Mouse (Mus musculus) lung, adult 18-20 months (tissue): Measurements from ENCODE around the gene Klf15.

Source experiments
- DNase-seq, 2 experiments: peaks; one replicate each; pipeline ENCODE4 v3.0.0; 2022; ENCODE audit warnings: mixed read lengths in 2 of 2

The Klf15 gene

GRCm38 (mm10) chr6:90462181-90462706 lies at the start of gene Klf15:
TSS of gene Klf15 (plus strand) at chr6:90462576.
- DNase-seq, result peak; percentile 83 to 88

GRCm38 (mm10) chr6:90422565-90422964 lies 39.8 kb upstream of the Klf15 start:
- DNase-seq, result peak; percentile 77 to 82

DNA sequence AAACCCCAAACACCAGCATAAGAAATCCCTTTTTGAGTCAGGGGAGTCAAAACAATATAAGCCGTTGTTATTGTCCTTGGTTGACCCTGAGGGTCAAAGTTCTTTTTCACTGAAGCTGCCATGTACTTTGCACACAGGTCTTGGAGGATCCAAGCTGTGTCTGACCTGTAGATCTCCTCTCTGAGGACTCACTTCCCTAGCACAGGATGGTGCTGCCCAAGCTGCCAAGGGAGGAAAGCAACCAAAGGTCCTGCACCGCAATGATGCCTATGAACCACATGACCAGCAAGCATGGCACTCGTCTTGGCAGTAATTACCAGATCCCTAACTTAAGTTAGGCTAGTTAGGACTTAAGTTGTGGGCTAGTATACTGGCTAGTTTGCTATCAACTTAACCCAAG lies 37.0 kb upstream of the Klf15 start:
- no peak for DNase-seq

GRCm38 (mm10) chr6:90426003-90426402 lies 36.4 kb upstream of the Klf15 start:
- no peak for DNase-seq

- peak; percentile 76 to 84 for DNase-seq
Observed at GRCm38 (mm10) chr6:90428380-90428974, 33.9 kb upstream of the Klf15 start, which contains the start of gene Cfap100. TSS of gene Cfap100 (minus strand) at chr6:90428797.

GRCm38 (mm10) chr6:90429911-90430310 lies 32.5 kb upstream of the Klf15 start:
- DNase-seq, result peak; percentile 19 to 56

GRCm38 (mm10) chr6:90431487-90431886 lies 30.9 kb upstream of the Klf15 start:
- no peak for DNase-seq

GRCm38 (mm10) chr6:90434687-90435086 lies 27.7 kb upstream of the Klf15 start:
- no peak for DNase-seq

GRCm38 (mm10) chr6:90435195-90435618 lies 27.2 kb upstream of the Klf15 start:
- peak; percentile 79 to 89 for DNase-seq

GRCm38 (mm10) chr6:90436192-90436907 lies 26.0 kb upstream of the Klf15 start:
- DNase-seq, result no peak

DNA sequence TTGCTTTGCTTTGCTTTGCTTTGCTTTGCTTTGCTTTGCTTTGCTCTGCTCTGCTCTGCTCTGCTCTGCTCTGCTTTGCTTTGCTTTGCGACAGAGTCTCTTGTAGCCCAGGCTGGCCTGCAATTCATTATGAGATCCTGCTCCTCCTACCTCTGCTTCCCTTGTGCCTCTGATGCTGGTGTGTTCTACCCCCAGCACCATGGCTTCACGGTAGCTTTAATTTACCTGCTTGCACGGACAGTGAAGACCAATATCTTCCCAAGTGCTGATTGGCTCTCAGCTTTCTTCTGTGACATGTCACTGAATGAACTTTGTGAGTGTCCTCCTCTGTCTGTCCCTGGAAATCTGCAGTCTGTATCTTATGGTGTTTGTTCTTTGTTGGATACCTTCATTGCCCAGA lies 25.3 kb upstream of the Klf15 start:
- no peak for DNase-seq

DNA sequence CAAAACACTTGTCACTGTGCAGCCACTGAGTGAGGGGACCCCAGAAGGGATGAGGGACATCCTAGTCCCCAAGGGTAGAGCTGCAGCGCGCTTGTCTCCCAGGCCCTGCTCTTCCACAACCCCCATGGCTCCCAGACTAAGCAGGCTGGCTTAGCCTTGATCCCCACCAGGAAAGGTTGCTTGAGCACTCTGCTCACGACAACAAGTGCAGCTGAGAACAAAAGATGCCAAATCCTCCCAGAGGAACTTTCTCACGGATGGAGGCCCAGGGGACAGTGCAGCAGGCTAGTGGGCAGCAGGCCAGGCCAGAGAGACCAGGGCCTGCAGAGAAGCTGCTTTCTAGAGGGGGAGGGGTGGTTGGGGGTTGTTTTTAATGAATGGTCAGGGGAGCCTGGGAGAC lies 15.5 kb upstream of the Klf15 start:
- no peak for DNase-seq

GRCm38 (mm10) chr6:90450179-90450578 lies 12.2 kb upstream of the Klf15 start:
- peak; percentile 88 to 92 for DNase-seq

DNA sequence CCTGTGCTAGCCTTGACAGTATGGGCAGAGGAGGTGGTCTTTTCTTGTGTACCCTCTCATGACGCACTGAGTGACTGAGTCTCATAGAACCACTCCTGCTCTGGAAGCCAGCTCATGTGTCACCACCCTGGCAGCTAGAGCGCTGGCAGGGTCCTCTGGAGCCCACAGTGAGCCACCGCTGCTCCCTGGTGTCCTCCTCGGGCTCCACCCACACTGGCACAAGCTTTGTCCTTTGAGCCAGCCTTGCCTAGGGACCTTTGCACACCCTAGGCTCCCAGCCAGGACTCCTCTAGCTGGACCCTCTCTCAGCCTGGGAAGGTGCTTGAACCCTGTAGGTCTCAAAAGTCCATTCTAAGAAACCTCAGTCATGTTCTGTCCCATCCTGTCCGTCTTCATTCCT lies 11.7 kb upstream of the Klf15 start:
- DNase-seq, result peak in 1 of 2 experiments; percentile 73

DNA sequence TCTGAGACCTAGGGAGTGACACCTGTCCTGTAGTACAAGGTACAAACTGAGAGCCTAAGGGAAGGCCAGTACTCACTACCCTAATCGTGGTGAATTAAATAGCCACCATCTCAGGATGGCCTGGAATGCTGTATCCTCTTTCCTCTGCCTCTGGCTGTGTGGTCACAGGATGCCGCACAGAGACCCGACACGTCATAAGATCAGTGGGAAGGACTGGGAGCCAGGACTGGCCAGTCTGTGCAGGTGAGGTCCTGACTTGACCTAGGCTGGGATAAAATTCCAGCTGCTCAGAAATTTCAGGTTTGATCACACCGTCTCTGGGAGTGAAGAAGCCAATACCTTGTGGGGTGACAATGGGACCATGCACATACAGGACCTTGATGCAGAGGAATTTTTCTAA lies 10.9 kb upstream of the Klf15 start:
- DNase-seq, result no peak

DNA sequence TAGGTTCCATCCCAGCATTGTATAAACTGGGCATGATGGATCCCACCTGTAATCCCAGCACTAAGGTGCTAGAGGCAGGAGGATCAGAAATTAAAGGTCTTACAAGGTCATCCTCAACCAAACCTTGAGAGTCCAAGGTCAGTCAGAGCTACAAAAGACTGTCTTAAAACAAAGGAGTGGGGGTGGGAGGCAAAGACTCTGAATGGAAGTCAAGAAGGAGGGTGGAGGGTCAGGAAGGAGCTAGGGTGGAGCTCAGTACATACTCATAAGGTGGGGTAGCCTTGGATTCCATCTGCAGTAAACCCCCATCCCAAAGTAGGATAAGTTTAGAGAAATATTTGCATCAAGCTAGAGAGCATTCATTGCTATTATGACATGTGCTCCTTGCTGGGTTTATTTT lies 9.8 kb upstream of the Klf15 start:
- no peak for DNase-seq

- no peak for DNase-seq
Observed at GRCm38 (mm10) chr6:90453751-90454150, 8.6 kb upstream of the Klf15 start.

DNA sequence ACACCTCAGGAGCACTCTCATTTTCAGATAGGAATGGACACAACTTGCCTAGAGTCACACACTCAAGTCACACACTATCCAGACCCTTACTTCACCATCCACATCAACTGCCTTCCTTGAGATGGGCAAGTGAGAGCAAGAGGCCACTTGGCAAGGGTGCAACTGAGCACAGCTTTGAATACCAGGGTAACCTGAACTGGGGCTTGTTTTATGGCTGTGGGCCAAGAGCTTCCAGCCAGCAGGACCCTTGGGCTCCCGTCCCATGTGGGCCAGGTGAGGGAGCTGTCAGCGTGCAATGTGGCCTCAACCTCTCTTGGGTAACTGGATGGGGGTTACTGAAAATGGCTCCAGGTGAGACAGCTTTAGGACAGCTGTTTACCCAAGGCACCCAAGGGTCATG lies 5.0 kb upstream of the Klf15 start:
- peak in 1 of 2 experiments; percentile 48 for DNase-seq

DNA sequence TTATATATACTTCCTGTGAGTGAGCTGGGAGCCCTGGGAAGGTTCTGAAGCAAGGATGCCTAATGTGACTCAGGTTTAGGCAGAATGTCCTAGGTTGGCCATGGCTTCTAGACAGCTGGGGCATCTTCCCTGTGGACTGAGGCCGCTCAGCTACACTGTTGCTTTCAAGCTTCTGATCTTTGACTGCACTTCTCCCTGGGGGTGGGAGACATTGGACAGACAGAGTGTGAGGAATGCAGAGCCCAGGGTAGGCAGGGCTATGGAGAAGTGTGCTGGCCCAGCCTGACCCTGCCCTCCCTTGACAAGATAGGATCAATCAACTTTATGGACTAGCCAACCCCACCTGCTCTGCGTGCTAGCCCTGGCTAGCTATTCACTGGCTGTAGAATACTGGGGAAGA lies 1.2 kb upstream of the Klf15 start:
- no peak for DNase-seq

- no peak for DNase-seq
Observed at GRCm38 (mm10) chr6:90461771-90462170, 605 bp upstream of the Klf15 start.

DNA sequence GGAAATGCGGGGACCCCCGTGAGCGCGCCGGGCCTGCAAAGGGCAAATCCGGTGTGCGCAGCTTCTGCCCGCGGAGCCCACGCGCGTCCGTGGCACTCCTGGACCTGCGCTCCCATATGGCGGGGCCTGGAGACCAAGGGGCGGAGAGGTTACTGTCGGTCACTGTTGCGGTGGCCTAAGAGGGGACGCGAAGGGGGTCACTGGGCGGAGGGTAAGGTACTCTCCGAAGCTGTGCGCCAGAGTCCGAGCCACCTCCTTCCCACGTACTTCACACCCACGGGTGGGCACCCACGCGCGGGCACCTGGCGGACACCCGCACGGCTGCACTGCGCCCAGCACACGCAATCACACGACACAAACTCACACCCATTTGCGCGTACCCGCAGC lies 458 bp downstream of the Klf15 start:
- peak in 1 of 2 experiments; percentile 35 for DNase-seq

GRCm38 (mm10) chr6:90463228-90463862 lies 969 bp downstream of the Klf15 start:
- DNase-seq, result peak; percentile 97 to 98

DNA sequence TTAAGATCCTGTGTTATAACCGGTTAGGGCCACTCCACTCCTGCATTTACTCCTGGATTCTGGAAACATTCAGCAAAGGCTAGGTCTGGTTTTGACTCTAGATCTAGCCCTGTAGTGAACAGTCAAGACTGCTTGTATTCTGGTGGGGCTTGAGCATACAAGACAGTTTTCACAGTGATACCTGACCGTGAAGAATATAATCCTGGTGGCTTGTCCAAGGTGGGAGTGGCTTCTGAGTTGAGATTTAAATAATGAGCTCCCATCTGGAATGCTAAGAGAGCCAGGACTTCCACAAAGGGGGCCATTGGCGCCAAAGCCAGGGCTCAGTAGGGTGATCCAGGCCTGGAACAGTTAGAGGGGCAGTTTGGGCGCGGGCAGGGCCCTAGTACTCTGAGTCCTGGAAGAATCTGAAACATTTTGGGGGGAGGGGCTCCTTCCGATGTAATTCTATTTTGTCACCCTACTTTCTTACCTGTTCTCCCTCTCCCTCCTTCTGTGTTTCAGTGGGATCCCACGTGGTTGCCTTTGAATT lies 1.6 kb downstream of the Klf15 start:
- DNase-seq, result peak; percentile 19 to 38
